Mouse (Mus musculus) mouse embryonic stem cell (cell line): ENCODE measurements at regions not wholly inside any gene's neighbourhood (a gene's known extent, or its start where the extent isn't known, plus 50 kb on each side); places are given as distances from the start of the nearest gene placed in this dataset.
"Not testable (repeated sequence)": the region's sequence is repeated elsewhere in the genome, so short reads cannot be mapped to it uniquely, and the experiment has no call there.

ENCODE experiments used
- in situ Hi-C, 2 experiments: fragments of 300-500 bp; cut with MboI; formaldehyde crosslinking; loops; 1 replicate in 1 of 2; 3 replicates in 1 of 2; pipeline ENCODE4 v1.14.3; 2019 to 2020; ENCODE audit warnings: low sequenced_read_pairs in 2 of 2, low pct_unique_long_range_greater_than_20kb in 1 of 2, mixed read lengths in 1 of 2; ENCODE audit not compliant: unreplicated experiment in 1 of 2

DNA sequence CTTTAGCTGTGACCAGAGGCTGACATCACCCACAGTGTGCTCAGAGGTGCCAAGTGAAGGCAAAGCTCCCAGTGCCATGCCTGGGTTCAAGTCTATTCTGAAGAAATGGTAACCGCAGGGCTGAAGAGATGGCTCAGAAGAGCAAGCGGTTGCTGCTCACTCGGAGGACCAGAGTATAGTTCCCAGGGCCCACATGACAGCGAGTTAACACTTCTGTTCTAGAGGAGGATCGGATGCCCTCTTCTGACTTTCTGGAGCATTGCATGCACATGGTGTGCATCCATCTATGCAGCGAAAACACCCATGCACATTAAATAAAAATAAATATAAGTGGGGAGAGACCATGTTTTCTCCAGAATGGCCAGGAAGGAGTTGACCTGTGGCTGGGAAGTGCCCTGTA is 209.5 kb downstream of the Sorl1 start:
- in situ Hi-C loops = no loop called here

DNA sequence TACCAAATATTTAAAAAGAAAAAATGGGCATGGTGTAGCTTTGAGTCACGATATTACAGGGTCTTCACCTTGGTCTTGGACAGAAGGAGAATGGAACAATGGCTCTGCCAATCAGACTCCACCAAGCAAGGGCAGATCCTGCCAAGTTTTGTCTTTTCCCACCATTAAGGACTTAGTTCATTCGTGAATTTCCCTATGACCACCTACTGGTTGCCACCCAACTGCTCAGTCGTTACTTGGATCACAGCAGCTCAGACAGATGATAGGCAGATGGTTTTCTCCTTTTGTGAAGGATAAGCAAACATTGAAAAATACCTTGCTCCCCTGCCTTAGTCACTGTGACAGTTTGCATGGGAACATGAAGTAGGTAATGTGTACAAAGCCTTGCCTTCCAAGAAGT is 210.2 kb downstream of the Sorl1 start:
- in situ Hi-C loops = no loop called here

DNA sequence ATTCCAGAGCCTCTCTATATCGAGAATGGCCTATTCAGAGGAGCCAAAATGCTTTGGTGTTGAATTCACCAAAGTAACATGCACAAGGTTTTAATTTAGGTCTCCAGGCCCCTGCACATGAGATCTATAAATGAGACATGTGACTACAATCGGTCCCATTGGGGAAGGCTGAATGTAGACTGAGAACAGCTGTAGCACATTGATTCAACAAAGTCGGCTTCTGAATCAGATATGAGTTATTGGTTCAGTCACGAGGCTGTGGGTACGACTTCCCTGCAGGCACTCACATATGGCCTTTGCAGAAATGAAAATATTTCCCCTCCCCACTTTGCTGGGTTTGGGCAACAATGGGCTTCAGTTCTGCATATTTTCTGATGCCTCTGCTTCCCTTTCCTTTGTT is 211.6 kb downstream of the Sorl1 start:
- in situ Hi-C loops = no loop called here

DNA sequence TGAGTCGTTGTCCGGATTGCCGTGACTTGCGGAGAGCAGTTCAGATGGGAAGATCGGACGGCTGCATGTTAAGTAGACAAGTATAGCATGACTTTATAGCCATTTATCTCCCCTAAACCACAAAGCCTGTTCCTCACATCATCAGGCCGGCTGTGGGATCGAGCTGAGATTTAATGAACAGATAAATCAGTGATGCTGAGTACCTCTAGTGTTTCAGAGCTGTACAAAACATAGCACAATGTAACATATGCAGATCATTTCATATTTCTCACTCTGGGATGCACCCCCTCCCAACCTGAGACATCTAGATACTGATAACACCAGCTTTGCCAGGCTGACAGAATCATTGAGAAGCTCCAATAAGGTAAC is 223.5 kb downstream of the Sorl1 start:
- in situ Hi-C loops = no loop called here

DNA sequence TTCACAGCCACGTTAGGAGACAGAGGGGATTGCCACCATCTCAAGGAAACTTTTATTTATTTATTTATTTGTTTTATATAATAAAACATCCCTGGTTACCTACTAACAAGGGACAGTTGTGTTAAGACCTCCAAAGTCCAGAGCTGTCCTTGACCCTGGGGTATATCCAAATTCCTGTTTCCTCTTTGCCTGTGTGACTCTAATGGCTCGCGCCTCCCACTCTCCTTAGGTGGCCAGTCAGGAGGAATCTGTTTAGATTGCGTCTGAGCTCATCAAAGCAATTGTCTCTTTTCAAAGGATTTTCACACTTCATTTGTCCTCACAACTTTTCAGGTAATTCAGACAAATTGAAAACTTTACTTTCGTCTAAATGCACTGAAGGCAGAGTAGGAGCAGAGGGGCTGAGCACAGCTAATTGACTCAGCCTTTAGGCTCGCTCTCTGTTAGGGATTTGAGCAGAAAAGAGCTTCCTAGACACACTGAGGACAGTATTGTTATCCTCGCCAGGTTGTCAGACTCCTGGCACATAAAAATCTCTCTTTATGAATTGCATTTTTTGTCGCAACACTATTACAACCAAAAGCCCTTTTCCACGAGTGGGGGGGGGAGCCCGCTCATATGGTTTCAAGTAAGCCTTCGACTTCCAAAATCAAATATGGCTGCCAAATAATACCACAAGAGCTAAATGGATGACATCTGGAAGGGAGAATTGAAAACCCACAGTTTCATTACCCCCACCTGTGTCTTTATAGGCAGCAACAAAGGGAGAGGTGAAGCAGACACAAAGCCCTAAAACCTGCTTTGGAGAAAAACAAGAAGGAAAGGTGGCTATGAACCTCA is 224.1 kb downstream of the Sorl1 start:
- in situ Hi-C loops = no loop called here

DNA sequence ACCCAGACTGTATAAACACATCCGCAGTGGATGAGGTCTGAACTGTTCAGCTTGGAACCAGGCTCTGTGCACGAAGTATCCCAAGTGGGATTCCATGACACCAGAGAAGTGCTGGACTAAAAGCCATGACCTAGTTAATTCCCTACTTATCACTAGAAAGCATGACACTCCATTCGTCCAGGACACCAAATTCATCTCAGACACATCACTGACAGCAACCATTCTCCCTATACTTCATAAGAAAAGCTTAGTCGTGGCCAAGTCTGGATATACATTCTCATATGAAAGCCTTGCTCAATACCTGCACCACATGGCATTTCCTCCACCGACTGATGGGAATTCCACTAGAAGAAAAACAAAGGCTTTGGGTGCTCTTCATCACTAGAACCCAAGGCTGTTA is 229.0 kb downstream of the Sorl1 start:
- in situ Hi-C loops = no loop called here

DNA sequence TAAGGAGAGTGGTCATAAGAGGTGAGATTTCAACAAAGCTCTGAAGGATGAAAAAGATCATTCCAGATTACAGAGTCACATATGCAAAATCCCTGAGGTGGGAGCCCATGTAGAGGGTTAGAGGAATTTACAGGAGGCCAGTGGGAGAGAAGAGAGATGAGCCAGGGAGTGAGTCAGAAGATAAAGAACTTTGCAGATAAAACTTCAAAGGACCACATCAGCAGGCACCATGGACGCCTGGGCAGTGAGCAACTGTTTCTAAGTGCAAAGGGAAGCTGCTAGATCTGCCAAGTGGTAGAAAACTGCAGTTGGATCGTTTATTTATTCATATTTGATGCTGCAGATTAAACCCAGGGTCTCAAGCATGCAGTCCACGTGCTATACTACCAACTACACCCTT is 231.3 kb downstream of the Sorl1 start:
- in situ Hi-C loops = no loop called here

DNA sequence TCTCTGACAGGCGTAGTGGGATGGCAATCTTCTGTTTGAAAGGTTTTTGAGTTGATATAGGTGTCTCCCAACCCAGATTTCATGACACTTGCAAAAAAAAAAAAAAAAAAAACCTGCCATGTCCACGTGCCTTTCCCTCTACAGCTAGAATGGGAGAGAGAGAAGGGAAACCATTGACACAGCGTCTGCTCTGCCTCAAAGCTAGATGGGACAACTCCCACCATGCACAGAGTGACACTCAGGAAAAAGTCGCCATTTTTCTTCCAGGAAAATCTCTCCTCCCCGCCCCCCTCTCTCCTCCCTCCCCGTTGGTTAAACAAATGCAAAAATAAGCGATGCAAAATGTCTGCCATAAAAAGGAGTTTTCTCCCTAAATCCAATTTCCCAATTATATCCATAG is 232.9 kb downstream of the Sorl1 start:
- in situ Hi-C loops = no loop called here

DNA sequence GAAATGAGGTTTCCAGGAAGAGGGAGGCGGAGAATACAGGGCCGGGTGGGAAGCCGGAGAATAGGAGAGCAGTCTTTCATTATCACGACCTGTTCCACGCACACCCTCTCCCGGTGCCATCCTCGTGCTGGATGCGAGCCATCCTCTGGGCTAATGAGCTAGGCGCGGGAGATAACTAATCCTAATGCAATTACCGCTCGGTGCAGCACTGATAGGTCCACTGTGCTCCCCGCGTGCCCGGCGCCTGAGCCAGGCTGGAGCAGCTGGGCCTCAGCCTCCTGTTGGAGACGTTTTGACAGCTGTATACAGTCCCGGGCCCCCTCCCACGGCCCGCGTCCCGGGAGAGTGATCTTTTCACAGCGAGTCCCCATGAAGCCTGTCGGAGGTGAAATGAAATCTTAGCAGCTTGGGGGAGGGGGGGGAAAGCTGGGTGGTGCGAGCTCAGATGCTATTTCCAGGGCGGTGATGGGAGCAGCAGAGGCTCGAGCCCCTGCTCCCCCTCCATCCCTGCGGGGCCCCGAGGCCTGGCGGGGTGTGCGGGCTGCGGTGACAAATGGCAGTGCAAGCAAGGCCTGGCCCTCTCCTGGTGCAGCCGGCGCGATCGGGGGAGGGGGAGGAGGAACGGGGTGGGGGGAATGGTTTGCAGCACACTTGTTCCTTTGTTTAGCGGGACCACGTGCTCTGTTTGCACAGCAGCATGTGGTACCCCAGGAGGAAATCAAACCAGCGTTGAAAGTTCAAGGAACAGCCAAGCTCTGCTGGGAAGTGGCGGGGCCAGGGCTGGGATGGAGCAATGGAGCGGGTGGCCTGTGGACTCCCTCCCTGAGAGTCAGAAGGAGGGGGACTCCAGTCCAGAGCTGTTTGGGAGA is 233.6 kb downstream of the Sorl1 start:
- in situ Hi-C loops = no loop called here

DNA sequence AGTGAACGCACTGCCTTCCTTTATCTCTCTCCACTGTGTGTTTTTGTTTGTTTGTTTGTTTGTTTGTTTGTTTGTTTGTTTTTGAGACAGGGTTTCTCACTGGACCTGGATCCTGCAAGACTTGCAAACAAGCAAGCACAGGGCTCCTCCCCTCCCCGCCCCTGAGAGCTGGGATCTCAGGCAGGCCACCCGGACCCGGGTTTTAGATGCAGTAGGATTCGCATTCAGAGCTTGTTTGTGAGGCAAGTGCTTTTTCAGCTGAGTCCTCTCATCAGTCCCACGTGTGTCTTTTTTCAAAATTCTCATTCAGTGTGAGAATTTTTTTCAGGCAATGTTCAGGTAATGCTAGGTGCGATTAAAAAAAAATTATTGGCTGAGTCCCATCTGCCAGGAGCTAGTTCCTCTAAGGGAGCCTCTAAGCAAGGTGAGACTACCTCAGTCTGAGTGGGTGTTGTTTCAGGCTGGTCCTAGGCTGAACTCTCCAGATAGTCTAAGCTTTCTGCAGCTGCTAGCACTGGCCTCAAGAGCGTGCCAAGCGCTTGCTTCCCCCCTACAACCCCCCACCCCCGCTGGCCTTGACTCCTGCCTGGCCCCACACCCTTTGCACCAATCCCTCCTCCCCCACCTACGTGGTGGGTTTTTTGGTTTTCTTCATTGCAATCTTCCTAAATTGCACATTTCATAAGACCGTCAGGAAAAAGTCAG is 234.4 kb downstream of the Sorl1 start:
- in situ Hi-C loops = no loop called here

DNA sequence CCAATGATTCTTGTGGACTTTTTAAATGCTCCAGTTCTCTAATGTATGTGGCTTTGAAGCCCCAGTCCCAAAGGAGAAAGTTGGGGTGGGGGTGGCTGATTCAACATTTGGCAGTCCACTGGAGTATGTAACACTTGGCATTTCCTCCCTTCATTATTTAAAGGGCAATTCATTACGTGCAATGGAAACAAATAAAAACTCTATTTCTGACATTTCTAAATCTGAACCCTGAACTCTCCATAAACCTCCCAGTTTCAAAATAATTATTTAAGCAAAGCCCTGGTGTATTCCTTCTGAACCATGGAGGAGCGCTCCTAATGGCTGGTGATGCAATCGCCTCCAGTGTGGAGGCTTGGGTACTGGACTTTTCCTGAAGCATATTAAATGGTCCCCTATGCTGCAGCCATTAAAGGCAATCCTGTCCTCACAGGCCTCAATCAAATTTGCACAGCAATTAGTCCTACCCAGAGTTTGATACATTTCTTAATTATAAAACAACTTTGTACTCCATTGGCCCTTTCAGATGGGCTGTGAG is 235.4 kb downstream of the Sorl1 start:
- in situ Hi-C loops = no loop called here

DNA sequence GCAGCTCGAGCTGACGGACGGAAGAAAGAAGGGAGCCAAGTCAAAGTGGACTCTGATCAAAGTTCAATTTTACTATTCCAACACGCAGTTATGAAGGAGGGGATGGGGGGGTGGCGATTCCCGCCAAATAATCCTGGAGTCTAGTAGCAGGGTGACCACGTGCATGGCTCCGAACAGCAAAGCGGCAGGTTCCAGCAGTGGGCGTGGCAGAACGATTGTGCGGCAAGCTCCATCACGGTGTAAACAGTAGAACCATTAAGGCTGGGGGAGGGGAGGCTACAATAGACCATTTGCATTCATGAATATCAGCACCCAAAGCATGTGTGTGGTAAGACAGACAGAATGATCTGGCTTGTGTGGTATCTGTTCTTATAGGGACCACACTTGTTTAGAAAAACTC is 237.6 kb downstream of the Sorl1 start:
- in situ Hi-C loops = not testable (repeated sequence)

DNA sequence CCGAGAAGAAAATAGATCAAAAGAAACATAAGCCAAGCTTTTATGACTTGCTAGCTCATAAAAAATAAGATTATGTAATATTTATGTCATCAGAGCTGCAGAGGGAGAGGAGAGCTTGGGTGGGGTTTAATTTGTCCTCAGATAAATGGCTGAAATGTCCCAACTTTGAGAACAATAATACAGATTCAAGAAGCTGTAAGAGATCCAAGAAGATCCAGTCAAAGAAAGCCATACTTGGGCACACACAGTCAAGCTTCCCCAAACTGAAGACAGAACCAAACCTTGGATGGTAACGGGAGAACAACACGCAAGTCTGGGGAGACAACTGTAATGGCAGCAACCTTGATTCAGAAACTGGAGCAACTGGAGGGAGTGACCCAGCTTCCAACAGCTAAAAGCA is 243.6 kb downstream of the Sorl1 start:
- in situ Hi-C loops = no loop called here

DNA sequence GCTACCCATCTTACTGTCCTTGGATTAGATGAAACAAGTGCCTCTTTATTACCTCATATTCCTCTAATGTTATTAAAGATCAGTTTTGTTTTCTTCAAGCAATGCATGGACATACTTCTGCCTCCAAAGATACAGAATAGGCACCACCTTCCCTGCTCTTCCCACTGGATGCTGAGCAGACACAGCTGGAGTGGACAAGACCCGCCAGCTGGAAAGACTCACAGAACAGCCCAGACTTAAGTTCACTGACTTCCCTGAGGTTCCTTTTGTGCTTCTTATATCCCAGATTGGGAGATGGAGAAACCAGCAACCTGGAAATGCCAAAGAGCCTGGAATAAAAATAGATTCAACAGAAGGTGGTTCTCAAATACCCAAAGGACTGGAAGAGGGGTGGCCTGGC is 245.0 kb downstream of the Sorl1 start:
- in situ Hi-C loops = no loop called here

DNA sequence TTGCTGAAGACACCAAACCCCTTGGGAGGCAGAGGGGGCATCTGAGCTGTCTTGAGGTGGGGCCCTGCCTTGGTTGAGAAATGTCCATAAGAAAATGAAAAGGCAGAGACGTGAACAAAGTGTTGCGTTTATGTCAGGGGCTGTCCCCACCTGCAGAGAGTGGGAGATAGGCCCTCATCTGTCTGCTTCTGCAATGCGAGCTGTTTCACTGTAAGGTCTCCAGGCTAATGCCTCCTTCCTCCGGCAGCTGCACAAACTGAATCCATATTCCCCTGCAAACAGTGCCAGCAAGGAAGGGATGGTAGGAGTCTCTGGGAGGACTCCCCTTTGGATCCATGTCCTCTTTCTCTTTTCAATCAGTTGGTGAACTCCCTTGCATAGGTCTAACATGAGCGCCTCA is 263.0 kb downstream of the Sorl1 start:
- in situ Hi-C loops = no loop called here

DNA sequence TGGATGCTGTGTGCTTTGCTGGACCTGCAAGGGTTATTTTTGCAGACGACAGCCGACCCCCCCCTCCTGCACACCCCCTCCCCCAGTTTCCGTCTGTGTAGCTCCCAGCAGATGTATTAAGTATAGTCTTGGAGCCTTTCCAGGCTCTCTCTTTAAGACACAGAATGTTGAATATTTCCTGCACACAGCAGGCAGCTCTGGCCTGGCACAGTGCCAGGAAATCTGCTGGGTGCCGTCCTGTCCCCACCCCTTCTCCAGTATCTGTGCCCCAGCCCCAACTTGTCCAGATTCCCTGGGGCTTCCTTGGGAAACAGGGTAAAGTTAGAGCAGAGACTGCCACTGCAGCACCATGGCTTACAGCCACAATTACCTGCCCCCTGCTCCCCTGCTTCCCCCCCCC is 263.4 kb downstream of the Sorl1 start:
- in situ Hi-C loops = no loop called here

DNA sequence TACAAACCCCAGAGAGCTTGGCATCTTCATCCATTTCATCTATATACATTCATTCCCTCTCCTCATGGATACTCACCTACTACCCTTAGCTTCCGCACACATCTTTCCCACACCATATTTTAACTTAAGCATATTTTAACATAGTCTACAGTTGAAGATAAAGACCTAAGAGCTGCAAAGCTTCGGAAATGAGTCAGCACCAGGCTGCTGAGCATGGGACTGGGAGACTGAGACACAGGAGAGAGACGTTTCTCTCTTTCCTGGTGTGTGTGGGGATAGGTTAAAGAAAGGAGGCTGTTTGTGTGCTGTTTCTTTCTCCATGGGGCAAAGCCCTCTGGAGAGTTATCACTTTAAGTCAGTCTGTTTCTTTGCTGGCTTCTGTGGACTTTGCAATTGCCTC is 264.3 kb downstream of the Sorl1 start:
- in situ Hi-C loops = no loop called here

DNA sequence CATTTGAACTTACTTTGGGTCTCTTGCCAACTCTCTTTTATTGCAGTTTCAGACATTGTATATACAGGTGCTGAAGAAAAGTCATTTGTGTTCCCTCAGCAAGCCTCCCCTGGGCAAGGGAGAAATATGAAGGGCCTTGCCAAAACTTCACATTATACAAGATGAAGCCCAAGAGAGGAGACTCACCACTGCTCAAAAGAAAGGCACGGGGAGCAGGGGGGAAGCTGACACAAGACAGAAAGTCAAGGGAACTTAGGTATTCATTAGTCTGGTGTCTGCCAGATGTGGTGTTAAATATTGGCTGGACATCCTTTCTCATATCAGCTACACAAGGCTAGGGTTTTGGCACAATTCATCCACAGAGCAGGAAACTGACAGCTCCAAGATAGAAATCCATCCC is 272.0 kb downstream of the Sorl1 start:
- in situ Hi-C loops = no loop called here
